Mouse (Mus musculus): Measurements from ENCODE around the gene Gm6871.
"Not testable (repeated sequence)": the region's sequence is repeated elsewhere in the genome, so short reads cannot be mapped to it uniquely, and the experiment has no call there.

DNA sequence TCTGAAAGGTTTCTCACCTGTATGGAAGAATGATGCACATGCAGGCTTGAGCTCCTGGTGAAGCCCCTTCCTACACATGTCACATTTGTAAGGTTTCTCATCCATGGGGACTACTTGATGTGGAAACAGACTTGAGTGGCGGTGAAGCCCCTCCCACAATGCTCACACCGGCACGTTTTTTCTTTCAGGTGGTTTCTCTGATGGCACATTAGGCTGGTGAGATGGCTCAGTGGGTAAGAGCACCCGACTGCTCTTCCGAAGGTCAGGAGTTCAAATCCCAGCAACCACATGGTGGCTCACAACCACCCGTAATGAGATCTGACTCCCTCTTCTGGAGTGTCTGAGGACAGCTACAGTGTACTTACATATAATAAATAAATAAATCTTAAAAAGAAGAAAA lies at the start of gene Gm6871:
- not testable (repeated sequence) for TF ChIP-seq POLR2A (IDR thresholded peaks at IDR 0.05; ENCODE audit: control insufficient read depth, extremely low read depth, insufficient read depth, low read length, poor library complexity); CTCF (IDR thresholded peaks at IDR 0.05; ENCODE audit: borderline replicate concordance, control insufficient read depth, extremely low read depth, insufficient read depth, low read length, poor library complexity)

Data from thymus, adult 2 months (tissue).